Mouse (Mus musculus): ENCODE measurements around the gene Rufy2. TPM values are rescaled to one million over a fixed set of nuclear protein-coding genes. Genes with fewer than 3 reads are reported as not detected.

The Rufy2 gene
- polyA plus RNA-seq (2017; shearing (Covaris generic)), result 45.4 TPM

DNA sequence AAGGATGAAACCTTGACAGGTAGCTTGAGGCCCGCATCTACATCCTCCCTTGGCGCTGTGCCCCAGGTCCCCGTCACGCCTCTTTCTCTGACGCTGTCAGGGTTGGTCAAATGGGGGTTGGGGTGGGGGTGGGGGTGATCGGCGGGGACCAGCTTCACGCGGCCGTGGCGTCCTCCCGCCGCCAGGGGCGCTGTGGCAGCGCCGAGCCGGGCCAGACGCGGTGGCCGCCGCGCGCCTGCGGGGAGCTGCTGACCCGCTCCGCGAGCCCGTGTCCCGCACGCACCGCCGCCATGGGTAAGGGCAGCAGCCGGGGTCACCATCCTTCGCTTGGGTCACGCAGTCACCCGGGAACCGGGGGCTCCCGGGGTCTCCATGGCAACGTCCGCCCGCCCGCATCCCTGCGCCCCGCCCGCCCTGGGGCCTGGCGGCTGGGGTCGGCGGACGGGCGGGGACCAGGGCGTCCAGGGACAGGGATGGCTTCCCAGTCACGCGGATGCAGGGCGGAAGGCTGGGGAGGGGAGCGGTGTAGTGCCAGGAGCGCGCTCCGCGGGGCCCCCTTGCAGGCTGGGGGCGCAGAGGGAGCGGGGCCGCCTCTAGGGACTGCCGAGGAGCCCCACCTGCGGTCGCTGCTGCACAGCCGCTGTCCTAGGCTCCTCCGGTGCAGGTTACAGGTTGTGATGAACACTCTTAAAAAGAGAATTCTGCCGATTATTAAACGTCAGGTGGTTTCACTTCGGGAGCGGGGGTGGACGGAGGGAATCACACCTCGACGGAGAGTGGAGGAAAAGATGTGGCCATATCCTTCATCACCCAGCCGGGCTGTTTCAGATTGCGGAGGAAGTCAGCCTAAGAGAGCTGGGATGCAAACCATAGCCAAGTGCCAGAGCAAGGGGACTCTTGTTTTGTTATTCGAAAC lies at the start of gene Rufy2:
Gene Rufy2 (plus strand): TSS at position 185 of the 916 bp plus-strand sequence.

GRCm38 (mm10) chr10:62946738-62947471 lies 33.1 kb upstream of the Rufy2 start, which contains the start of gene Dna2:
Gene Dna2, plus strand, starts transcription at chr10:62947026.

DNA sequence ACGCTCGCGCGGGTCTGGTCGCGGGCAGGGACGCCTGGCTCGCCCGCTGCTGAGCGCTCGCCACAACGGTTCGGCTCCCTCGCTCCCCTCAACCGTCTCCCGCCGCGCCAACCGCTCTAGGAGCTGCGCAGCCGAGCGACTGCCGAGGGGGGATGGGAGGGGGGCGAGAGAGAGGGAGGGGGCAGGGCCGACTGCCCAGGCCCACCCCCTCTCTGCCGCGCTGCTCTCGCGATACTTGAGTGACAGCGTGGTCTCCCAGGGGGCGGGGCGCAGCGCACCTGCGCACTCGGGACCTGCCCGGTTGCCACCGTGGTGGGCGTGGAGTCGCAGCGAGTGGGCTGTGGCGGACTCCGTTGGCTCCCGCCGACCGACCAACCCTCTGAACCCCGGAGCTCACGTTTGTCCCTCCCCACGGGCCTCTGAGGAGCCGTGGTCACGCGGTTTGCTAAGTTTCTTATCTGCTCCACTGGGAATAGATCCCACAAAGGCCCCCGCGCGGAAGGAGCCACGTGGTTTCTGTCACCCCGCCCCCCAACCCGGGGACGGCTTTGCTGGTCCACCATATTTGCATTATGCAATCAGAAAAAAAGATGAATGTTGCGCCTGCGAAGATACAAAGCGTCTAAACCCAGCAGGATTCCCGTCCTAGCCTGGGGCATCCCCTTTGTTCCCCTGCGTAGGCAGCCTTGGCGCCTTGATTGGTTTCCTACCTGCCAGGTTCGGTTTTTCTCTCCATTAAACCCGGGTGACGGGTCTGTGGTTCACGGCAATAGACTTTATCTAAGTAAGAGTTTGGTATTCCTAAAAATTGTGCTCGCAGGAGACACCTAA lies 43.9 kb downstream of the Rufy2 start, which contains the start of the genes Hnrnph3 and Pbld2:
Gene Hnrnph3 (minus strand): TSS at position 469 of the 831 bp plus-strand sequence.
Gene Pbld2 (plus strand): TSS at position 567 of the 831 bp plus-strand sequence.

DNA sequence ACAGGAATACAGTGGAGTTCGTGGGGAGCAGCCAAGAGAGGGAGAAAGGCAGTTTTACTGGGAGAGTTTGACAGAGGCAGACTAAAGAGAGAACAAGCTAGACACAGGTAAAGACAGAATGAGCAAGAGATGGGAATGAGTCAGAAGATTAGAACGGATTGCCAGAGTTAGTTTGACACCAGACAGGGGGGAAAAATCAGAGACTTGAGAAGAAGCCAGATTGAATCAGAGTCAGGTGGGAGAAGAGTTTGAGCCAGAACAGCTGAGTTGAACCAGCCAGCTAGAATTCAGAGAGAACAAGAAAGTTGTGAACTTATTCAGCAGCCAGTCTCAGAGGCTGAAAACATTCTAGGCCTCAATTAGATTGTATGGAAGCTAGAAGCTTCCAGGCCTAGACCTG lies 79.8 kb downstream of the Rufy2 start, which contains the start of gene Pbld1:
Gene Pbld1 (plus strand): TSS at position 301 of the 400 bp plus-strand sequence.

Other genes with a start within 250 kb of the Rufy2 start
- gene Ccar1, start 187.9 kb upstream of the Rufy2 start, polyA plus RNA-seq (2017; shearing (Covaris generic)), result 146 TPM
- gene Tet1, start 71.2 kb upstream of the Rufy2 start, polyA plus RNA-seq (2017; shearing (Covaris generic)), result 16.0 TPM
- gene Slc25a16, start 59.6 kb upstream of the Rufy2 start, polyA plus RNA-seq (2017; shearing (Covaris generic)), result 2.9 TPM
- gene Dna2, start 33.2 kb upstream of the Rufy2 start, polyA plus RNA-seq (2017; shearing (Covaris generic)), result 2.1 TPM
- gene Hnrnph3, start 44.0 kb downstream of the Rufy2 start, polyA plus RNA-seq (2017; shearing (Covaris generic)), result 74.6 TPM
- gene Pbld2, start 44.1 kb downstream of the Rufy2 start, polyA plus RNA-seq (2017; shearing (Covaris generic)), result 1.0 TPM
- 0.41 TPM for gene Pbld1, start 79.9 kb downstream of the Rufy2 start, polyA plus RNA-seq (2017; shearing (Covaris generic))
- gene Atoh7, start 119.4 kb downstream of the Rufy2 start, polyA plus RNA-seq (2017; shearing (Covaris generic)), result not detected
- not detected for gene Mypn, start 223.7 kb downstream of the Rufy2 start, polyA plus RNA-seq (2017; shearing (Covaris generic))

All from CD4-positive, CD25-positive, alpha-beta regulatory T cell, adult 9 weeks (primary cell).